Mouse (Mus musculus) ES-Bruce4 (cell line): ENCODE measurements around the gene Mrtfb. TPM values are rescaled to one million over a fixed set of nuclear protein-coding genes. Genes with fewer than 3 reads are reported as not detected.
A peak's percentile ranks its signal among the peaks of the same experiment; 100 is the strongest.

Experiments used
- H3K27ac ChIP-seq: 2 replicates; pipeline ENCODE4 v1.5.1; 2012; ENCODE audit warnings: low read length, inconsistent platforms; ENCODE audit not compliant: insufficient read depth
- H3K27me3 ChIP-seq: 2 replicates; pipeline ENCODE4 v1.6.1; 2012; ENCODE audit warnings: mild to moderate bottlenecking, low read length, inconsistent platforms; ENCODE audit not compliant: control insufficient read depth, poor library complexity, insufficient read depth, severe bottlenecking
- H3K36me3 ChIP-seq: 2 replicates; pipeline ENCODE4 v1.6.1; 2012; ENCODE audit warnings: inconsistent platforms, mild to moderate bottlenecking, low read length, moderate library complexity; ENCODE audit not compliant: control insufficient read depth, poor library complexity, insufficient read depth, severe bottlenecking
- H3K4me1 ChIP-seq: one replicate; pipeline ENCODE4 v1.8.1; 2011; ENCODE audit warnings: low read length; ENCODE audit not compliant: control insufficient read depth, insufficient read depth
- H3K4me3 ChIP-seq: 2 replicates; pipeline ENCODE4 v1.5.1; 2011; ENCODE audit warnings: low read depth, mild to moderate bottlenecking, low read length
- H3K9ac ChIP-seq: 2 replicates; pipeline ENCODE4 v1.6.1; 2012; ENCODE audit warnings: low read depth, mild to moderate bottlenecking, inconsistent platforms; ENCODE audit not compliant: poor library complexity, severe bottlenecking
- H3K9me3 ChIP-seq: replicated peaks from 2 replicates; pipeline ENCODE4 v1.6.1; 2012; ENCODE audit warnings: mild to moderate bottlenecking, low read length, inconsistent platforms; ENCODE audit not compliant: control insufficient read depth, poor library complexity, insufficient read depth, severe bottlenecking
- CTCF ChIP-seq: IDR thresholded peaks from one replicate; pipeline ENCODE4 v1.8.1; 2011; ENCODE audit warnings: low read depth, low read length
- EP300 ChIP-seq: IDR thresholded peaks from 2 replicates; pipeline ENCODE4 v1.6.1; 2011; ENCODE audit warnings: low read depth, low read length; ENCODE audit not compliant: insufficient read depth
- POLR2A ChIP-seq: IDR thresholded peaks from one replicate; pipeline ENCODE4 v1.8.1; 2011; ENCODE audit warnings: low read length; ENCODE audit not compliant: insufficient read depth
- polyA plus RNA-seq: library from polyadenylated mRNA; stranded (reverse); fragments of >200 nt; gene quantifications from 2 replicates; pipeline ENCODE4 v1.2.4, GENCODE M21; 2011; ENCODE audit warnings: low read depth; ENCODE audit not compliant: missing spikeins, insufficient read depth, insufficient read length

Mrtfb gene
- polyA plus RNA-seq, 1 experiment, result 20.7 TPM

GRCm38 (mm10) chr16:13455560-13455959 is 199.3 kb downstream of the Mrtfb start:
- H3K27me3 ChIP-seq, result no peaks in the 10 kb centered on the region

DNA sequence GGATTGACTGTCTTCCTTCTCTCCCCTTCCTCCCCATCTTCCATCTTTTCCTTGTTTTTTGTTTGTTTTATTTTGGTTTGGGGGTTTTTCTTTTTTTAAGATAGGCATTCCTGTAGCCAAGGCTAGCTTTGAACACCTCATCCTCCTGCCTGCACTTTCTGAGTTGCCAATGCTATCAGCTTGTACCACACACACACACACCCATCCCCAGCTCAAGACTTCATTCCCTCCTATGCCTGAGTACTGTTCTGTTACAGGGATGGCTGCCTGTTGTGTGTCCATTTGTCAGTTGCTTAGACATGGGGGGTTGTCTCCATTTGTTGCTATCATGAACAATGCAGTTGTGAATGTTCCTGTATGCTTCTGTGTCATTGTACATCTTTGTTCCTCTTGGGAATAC is 202.3 kb downstream of the Mrtfb start:
- no peaks in the 10 kb centered on the region for H3K36me3 ChIP-seq
- no peak overlapping the region for H3K9ac ChIP-seq
- TF ChIP-seq EP300, result no peak
- no peak for TF ChIP-seq CTCF
- TF ChIP-seq POLR2A, result no peak
- no peaks in the 10 kb centered on the region for H3K27me3 ChIP-seq
- H3K27ac ChIP-seq, result no peak overlapping the region
- no peak overlapping the region for H3K4me3 ChIP-seq
- H3K9me3 ChIP-seq, result no peaks in the 10 kb centered on the region
- H3K4me1 ChIP-seq, result no peaks in the 10 kb centered on the region

More at GRCm38 (mm10) chr16:13455560-13455959, 199.3 kb downstream of the Mrtfb start:
- Histone ChIP-seq H3K4me3 (no peak overlapping the region), H3K9ac (no peak overlapping the region), H3K27ac (no peak overlapping the region), H3K4me1 (no peaks in the 10 kb centered on the region), H3K9me3 (no peaks in the 10 kb centered on the region), H3K36me3 (no peaks in the 10 kb centered on the region)
- TF ChIP-seq EP300 (no peak), POLR2A (no peak), CTCF (no peak)

- TF ChIP-seq CTCF (no peak), EP300 (no peak), POLR2A (no peak)
- no peaks in the 10 kb centered on the region for H3K36me3 ChIP-seq
- H3K27me3 ChIP-seq, result no peaks in the 10 kb centered on the region
- H3K27ac ChIP-seq, result no peak overlapping the region
- no peaks in the 10 kb centered on the region for H3K9me3 ChIP-seq
- H3K9ac ChIP-seq, result no peak overlapping the region
- no peaks in the 10 kb centered on the region for H3K4me1 ChIP-seq
- no peak overlapping the region for H3K4me3 ChIP-seq
Measured at GRCm38 (mm10) chr16:13460071-13460470, 203.8 kb downstream of the Mrtfb start.

DNA sequence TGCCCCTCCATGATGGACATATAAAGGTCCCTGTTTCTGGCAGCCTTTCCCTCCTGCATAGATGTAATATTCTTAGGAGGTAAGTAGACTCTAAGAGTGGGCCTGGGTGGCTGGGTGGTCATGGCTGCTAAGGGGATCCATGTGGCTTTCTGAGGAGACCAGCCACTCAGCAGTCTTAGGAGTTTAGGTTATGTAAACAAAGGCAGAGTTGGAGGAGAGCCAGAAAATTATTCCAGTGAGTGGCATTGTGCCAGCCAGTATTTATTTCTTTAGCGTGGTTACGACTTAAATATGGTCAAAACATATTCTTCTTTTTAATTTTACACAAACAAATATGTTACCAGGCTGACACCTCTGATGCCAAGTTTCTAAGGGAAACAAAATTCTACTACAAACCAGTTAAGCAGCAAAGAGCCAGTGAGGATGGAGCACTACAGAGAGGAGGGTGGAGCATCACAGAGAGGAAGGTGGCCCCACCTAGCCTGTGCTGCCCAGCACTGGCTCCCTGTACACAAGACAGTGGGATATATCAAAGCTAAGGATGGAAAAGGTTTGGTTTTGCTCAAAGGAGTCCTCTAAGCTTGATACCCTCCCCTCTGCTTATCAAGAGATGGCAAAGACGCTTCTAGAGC is 204.6 kb downstream of the Mrtfb start:
- no peaks in the 10 kb centered on the region for H3K4me1 ChIP-seq

DNA sequence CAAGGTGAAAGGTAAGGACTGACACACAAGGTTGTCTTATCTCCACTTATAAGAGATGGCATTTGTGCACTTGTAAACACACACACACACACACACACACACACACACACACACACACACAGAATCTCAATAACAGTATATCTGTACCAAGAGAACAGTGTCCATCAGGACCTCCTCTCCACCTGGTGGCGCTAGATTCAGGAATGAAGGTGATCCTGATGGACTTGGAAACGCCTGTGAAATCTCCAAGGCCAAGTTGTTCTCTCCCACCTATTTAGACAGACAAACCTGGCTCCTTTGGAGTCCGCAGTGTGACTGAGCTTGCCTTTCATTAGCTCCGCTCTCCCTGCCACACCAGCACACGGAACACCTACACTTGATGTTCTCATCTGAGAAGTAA is 208.4 kb downstream of the Mrtfb start:
- no peaks in the 10 kb centered on the region for H3K9me3 ChIP-seq
- no peak overlapping the region for H3K27ac ChIP-seq
- H3K9ac ChIP-seq, result no peak overlapping the region
- H3K36me3 ChIP-seq, result no peaks in the 10 kb centered on the region
- no peaks in the 10 kb centered on the region for H3K27me3 ChIP-seq
- H3K4me1 ChIP-seq, result no peaks in the 10 kb centered on the region
- no peak for TF ChIP-seq POLR2A
- no peak for TF ChIP-seq EP300
- TF ChIP-seq CTCF, result peak; percentile 14
- H3K4me3 ChIP-seq, result no peak overlapping the region

More for the DNA sequence above, 204.6 kb downstream of the Mrtfb start:
- H3K9me3 ChIP-seq, result no peaks in the 10 kb centered on the region
- no peak overlapping the region for H3K9ac ChIP-seq
- H3K27ac ChIP-seq, result no peak overlapping the region
- TF ChIP-seq CTCF (no peak), POLR2A (no peak), EP300 (no peak)
- no peak overlapping the region for H3K4me3 ChIP-seq
- H3K36me3 ChIP-seq, result no peaks in the 10 kb centered on the region
- H3K27me3 ChIP-seq, result no peaks in the 10 kb centered on the region

Other genes starting within 250 kb of the Mrtfb start
- gene Ercc4, start 146.8 kb upstream of the Mrtfb start, polyA plus RNA-seq, result 12.4 and 13.4 TPM in 2 replicates